Mouse (Mus musculus) megakaryocyte progenitor cell, adult 5-6 weeks (primary cell): ENCODE results near the gene 4930519G04Rik. TPM values are rescaled to one million over a fixed set of nuclear protein-coding genes. Genes with fewer than 3 reads are reported as not detected.
A peak's percentile ranks its signal among the peaks of the same experiment; 100 is the strongest.
"Not testable (repeated sequence)": the region's sequence is repeated elsewhere in the genome, so short reads cannot be mapped to it uniquely, and the experiment has no call there.

ENCODE experiments used
- ATAC-seq: replicated peaks from 2 replicates; pipeline ENCODE4 v1.8.0; 2016; ENCODE audit warnings: mild to moderate bottlenecking, moderate TSS enrichment, inconsistent platforms; ENCODE audit not compliant: poor library complexity
- total RNA-seq, 2 experiments: library from RNA; stranded (forward) in 1 of 2; stranded (reverse) in 1 of 2; fragments of 157-497, 149-512 nt in 1 of 2; fragments of 200-1000 nt in 1 of 2; gene quantifications; 2 replicates each; pipeline versions ENCODE4 v1.2.3 to v1.2.4; 2015 to 2017

The 4930519G04Rik gene
- total RNA-seq, 2 experiments from 2014 or later, result 0.08 to 0.17 TPM

DNA sequence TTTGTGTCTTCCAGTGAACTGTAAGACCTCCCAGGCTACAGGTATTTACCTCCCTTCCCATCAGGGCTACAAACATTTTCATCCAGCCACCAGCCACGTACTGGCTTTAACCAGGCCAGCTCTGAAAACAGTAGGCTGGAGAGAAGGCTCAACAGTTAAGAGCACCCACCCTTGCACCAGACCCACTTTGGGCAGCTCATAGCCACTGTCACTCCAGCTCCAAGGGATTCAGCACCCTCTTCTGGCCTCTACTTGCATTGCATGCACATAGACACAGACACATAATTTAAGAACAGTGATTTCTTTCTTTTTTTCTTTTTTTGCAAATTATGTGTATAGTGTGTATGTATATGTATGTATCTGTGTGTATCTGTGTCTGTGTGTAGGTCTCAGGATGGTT is 48.9 kb downstream of the 4930519G04Rik start:
- ATAC-seq, result peak; percentile 94

DNA sequence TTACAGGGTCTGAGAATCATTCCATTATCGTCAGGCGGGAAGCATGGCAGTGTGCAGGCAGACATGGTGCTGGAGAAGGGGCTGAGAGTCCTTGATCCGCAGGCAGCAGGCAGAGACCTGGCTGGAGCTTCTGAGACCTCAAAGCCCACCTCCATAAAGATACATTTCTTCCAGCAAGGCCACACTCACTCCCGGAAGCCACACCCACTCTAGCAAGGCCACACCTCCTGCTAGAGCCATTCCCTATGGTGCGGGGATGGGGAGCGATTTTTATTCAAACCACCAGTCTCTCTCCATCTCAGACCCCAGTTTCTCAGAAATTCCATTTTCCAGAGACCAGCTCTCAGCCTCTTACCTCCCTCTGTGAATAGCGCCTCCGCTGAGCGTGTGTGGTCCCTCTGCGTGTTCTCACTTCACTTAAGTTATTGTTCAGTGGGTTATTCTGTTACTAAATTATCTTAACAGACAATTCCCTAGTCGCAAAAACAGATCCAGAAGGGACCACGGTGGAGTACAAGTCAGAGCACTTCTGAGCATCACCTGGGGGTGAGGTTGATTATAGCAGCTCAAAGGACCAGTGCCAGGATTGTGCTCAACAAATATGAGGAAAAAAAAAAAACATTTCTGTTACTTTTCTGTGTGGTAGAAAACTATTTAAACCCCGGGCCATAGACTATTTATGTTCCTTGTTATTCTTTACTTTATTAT is 55.3 kb downstream of the 4930519G04Rik start:
- no peak for ATAC-seq

DNA sequence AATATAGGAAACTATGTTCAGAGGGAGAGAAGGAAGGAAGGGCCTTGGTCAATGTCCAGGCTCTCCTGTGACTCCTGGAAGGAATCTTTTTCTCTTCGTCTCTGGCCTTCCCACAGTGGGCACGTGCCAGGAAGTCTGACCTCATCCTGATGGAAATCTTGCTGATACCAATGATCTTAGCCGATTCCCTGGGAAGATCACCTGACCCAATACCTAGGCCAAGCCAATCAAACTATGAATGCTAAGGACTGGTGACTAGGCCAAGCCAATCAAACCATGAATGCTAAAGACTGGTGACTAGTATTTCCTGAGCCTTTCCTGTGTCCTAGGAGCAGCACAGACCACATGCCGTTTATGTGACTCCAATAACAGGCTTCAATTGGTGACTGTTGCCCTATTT is 60.2 kb downstream of the 4930519G04Rik start:
- ATAC-seq, result no peak

DNA sequence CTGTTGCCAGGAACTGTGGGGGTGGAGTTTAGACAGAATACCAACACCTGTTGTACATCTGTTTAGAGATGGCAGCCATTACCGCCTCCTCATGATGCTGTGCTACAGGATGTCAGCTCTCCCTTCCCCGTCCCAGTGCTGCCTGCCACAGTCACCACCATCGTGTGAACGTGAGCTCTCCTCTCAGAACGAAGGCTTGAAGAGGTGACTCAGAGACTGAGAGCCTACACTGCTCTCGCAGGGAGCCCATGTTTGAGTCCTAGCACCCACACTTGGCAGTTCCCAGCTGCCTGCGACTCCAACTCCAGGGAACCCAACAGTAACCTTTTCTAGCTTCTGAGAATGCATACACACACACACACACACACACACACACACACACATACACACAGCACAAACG is 61.4 kb downstream of the 4930519G04Rik start:
- ATAC-seq, result no peak

DNA sequence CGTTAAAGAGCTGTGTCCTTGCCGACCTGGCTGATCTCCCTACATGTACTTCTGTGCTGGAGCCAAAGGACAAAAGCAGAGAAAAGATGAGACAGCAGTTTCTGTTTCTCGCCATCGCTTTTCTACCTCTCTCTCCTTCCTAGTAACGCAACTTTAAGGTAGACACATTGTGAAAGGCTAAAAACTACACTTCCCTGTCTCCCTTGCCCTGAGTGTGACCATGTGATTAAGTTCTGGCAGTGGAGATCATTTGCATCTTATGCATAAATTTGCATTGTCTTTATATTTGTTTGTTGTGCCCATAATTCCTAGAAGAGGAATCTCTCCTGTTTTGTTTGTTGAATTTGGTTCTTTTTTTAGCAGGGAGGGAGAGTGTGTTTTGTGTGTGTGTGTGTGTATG is 62.4 kb downstream of the 4930519G04Rik start:
- 0 out of 2 replicates have a peak, but pooled peaks have one; percentile 26 for ATAC-seq

DNA sequence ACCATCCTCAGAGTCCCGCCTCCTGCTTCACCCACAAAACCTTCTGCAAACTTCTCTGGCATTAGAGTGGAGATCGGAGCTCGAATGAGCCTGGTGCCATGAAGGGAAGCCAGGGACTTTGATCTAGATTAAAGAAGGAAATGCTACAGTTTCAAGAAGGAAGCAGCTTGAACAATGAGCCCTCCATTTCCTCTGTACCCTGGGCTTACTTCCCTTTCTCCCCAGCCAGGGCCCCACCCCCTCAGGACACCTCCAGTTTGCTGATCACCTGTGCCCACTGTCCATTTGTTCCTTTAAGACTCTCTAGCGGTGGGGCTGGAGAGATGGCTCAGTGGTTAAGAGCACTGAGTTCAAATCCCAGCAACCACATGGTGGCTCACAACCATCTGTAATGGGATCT is 63.3 kb downstream of the 4930519G04Rik start:
- ATAC-seq, result peak; percentile 55; the same call in 1 of the 2 replicates

DNA sequence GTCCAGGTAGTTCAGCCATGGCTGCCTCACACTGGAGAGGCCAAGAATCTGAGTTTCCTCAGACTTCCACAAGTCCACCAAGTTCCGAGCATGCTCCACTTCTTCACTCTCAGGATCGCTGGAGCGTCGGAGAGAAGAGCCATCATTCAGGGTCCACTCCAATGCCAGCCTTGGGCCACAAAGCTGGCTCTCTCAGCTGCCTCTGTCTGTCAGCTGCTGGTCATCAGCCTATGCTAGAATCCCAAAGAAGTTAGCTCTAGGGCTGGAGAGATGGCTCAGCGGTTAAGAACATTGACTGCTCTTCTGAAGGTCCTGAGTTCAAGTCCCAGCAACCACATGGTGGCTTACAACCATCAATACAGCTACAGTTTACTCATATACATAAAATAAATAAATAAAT is 63.9 kb downstream of the 4930519G04Rik start:
- not testable (repeated sequence) for ATAC-seq

DNA sequence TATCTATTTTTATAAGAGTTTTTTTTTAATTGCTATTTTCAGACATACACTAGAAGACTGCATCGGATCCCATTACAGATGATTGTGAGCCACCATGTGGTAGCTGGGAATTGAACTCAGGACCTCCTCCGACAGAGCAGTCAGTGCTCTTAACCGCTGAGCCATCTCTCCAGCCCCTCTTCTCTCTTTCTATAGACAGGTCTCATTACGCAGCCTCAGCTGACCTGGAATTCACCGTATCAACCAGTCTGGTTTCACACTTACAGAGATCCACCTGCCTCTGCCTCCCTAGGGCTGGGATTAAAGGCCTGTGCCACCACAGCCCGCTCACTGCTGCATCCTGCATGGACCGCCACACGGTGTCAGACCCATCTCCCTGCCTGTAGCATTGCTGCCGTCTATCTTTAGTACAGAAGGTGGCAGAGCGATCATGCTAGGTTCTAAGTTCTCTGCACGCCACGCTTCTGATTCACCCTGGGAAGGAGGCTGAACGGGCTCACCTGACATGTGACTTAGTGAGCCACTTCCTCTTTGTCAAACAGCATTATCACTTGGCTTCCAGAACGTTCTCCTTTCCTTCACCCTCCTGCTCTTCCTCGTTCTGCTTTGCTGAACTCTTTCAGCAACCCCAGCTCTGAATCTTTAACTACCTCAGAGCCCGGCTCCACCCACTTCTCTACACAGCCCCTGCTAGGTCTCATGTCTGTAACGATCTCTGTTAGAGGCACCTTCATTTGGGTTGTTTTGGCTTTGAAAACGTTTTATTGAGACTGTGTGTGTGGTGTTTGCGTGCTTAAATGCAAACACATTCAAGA is 68.3 kb downstream of the 4930519G04Rik start:
- ATAC-seq, result peak; percentile 79

DNA sequence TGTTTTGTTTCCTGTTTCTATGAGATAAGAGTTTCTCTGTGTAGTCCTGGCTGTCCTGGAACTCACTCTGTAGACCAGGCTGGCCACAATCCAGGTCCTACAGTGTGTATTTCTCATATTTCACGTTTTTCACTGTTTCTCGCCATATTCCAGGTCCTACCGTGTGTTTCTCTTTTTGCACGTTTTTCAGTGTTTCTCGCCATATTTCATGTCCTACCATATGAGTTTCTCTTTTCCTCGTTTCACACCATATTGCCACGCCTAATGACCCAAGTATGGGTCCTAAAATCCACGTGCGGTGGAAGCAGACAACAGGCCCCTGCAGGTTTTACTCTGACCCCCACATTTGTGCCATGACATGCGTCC is 68.9 kb downstream of the 4930519G04Rik start:
- ATAC-seq, result no peak; the same call in 1 of the 2 replicates

DNA sequence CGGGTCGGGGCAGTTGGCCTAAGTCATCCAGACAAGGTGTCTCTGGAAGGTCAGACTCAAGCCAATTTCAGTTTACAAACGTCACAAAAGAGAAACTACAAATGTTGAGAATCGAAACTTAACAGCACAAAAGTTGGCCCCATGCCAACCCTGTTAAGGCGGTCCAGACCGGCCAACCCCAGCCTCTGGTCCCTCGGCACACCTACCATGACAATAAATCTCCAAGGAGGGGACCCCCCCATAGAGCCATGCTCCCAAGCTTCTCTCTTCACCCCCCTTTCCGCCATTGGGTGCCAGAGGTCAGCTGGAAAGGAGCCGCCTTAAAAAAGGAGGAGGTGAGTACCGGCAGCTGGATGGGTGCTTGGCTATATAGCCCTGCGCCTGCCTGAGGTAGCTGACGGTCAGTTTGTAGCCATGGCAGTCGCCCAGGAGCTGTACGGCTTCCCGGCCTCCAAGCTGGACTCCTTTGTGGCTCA is 69.6 kb downstream of the 4930519G04Rik start, which contains the start of gene Oasl1:
Gene Oasl1 (plus strand): TSS at position 243 of the 476 bp plus-strand sequence.
- peak; percentile 36 for ATAC-seq

DNA sequence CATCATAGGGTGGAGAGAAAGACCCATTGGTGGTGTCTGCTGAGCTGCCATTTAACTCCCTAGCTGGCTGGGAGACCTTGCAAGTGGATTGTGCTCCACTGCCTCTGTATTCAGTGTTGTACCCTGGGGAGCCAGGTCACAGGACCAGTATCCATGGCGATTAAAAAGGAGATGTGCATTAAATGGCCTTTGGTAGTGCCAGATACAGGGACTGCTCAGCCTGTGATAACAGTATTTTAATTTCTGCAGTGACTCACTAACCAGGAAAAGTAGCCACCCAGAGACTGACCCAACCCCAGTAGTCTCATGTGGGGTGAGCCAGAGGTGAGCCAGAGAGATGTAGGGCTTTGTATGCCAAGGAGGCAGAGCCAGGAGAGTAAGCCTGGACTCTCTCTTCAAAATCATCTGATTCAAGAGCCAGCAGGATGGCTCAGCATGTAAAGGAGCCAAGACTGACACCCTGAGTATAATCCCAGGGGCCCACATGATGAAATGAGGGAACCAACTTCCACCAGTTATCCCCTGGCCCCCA is 72.8 kb downstream of the 4930519G04Rik start:
- ATAC-seq, result no peak

DNA sequence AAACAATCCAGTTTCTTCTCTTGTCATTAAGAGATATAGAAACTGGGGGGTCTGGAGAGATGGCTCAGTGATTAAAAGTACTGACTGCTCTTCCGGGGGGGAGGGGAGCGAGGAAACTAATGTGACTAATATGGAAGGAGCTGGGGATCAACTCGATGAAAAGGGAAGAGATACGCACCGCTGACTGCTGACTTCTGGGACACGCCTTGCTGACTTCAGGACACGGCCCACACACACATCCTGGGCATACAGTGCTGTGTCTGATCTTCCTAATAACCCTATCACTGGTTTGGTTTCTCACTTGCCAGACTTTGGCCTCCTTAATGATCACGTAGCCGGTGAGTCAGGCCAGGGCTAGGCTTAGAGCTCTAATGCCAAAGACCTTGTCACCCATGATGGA is 73.3 kb downstream of the 4930519G04Rik start:
- ATAC-seq, result no peak

DNA sequence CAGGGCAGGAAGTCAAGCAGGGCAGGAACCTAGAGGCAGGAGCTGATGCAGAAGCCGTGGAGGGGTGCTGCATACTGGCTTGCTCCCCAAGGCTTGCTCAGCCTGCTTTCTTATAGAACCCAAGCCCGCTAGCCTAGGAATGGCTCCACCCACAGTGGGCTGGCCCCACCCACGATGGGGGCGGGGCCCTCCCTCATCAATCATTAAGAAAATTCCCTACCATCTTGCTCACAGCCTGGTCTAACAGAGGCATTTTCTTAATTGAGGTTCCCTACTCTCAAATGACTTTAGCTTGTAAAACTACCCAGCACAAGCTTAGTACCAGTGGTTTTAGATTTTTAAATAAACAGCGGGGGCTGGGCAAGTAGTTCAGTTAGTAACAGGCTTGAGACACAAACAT is 78.2 kb downstream of the 4930519G04Rik start:
- no peak for ATAC-seq

DNA sequence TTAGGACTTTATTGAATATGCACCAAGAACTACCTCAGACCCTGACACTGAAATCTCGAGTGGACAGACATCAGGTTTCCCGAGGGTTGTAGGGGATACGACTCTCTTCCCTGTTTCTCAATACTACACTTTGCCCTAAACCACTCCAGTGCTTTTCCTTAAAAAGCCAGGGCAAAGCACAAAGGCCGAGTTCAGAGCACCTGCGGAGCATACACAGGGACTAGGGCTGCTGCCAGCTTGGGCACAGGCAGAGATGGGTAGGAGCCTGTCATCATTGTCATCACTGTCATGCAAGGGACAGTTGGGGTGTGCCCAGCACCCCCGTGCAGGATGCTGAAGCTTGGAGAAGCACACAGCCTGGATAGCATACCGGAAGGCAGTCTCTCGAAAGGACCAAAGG is 79.7 kb downstream of the 4930519G04Rik start:
- ATAC-seq, result no peak

Other genes with a start within 250 kb of the 4930519G04Rik start
- 0.15 and 0.25 TPM in 2 replicates for gene Trpv4, start 195.2 kb upstream of the 4930519G04Rik start, total RNA-seq (2015)
- gene Trpv4, start 195.2 kb upstream of the 4930519G04Rik start, total RNA-seq (2017), result 0.17 TPM in 1 of 2 replicates, not detected in the other
- gene Gltp, start 162.7 kb upstream of the 4930519G04Rik start, total RNA-seq (2015), result 94.3 and 101 TPM in 2 replicates
- gene Gltp, start 162.7 kb upstream of the 4930519G04Rik start, total RNA-seq (2017), result 46.1 and 48.6 TPM in 2 replicates
- 4.9 and 5.4 TPM in 2 replicates for gene Tchp, start 145.9 kb upstream of the 4930519G04Rik start, total RNA-seq (2015)
- gene Tchp, start 145.9 kb upstream of the 4930519G04Rik start, total RNA-seq (2017), result 10.0 and 10.2 TPM in 2 replicates
- gene Ankrd13a, start 79.0 kb upstream of the 4930519G04Rik start, total RNA-seq (2015), result 264 and 290 TPM in 2 replicates
- 298 and 323 TPM in 2 replicates for gene Ankrd13a, start 79.0 kb upstream of the 4930519G04Rik start, total RNA-seq (2017)
- 84.7 and 88.9 TPM in 2 replicates for gene Git2, start 78.1 kb upstream of the 4930519G04Rik start, total RNA-seq (2015)
- gene Git2, start 78.1 kb upstream of the 4930519G04Rik start, total RNA-seq (2017), result 73.6 and 81.1 TPM in 2 replicates
- gene 1500011B03Rik, start 30.2 kb upstream of the 4930519G04Rik start, total RNA-seq (2015), result 61.6 and 65.6 TPM in 2 replicates
- gene 1500011B03Rik, start 30.2 kb upstream of the 4930519G04Rik start, total RNA-seq (2017), result 35.0 and 36.2 TPM in 2 replicates
- gene Gm9936, start 5.0 kb downstream of the 4930519G04Rik start, total RNA-seq (2015), result not detected in 2 replicates
- not detected in 2 replicates for gene Gm9936, start 5.0 kb downstream of the 4930519G04Rik start, total RNA-seq (2017)
- gene Oasl2, start 43.3 kb downstream of the 4930519G04Rik start, total RNA-seq (2015), result 2.9 and 10.3 TPM in 2 replicates
- 2.5 and 5.6 TPM in 2 replicates for gene Oasl2, start 43.3 kb downstream of the 4930519G04Rik start, total RNA-seq (2017)
- gene Oasl1, start 69.6 kb downstream of the 4930519G04Rik start, total RNA-seq (2015), result 0.68 and 4.9 TPM in 2 replicates
- gene Oasl1, start 69.6 kb downstream of the 4930519G04Rik start, total RNA-seq (2017), result 1.1 and 1.4 TPM in 2 replicates
- 7.0 and 13.3 TPM in 2 replicates for gene 2210016L21Rik, start 88.5 kb downstream of the 4930519G04Rik start, total RNA-seq (2015)
- 12.7 and 13.6 TPM in 2 replicates for gene 2210016L21Rik, start 88.5 kb downstream of the 4930519G04Rik start, total RNA-seq (2017)
- gene Hnf1a, start 117.4 kb downstream of the 4930519G04Rik start, total RNA-seq (2015), result not detected in 2 replicates
- gene Hnf1a, start 117.4 kb downstream of the 4930519G04Rik start, total RNA-seq (2017), result not detected in 2 replicates
- gene Sppl3, start 157.5 kb downstream of the 4930519G04Rik start, total RNA-seq (2015), result 32.0 and 40.2 TPM in 2 replicates
- 23.4 and 28.6 TPM in 2 replicates for gene Sppl3, start 157.5 kb downstream of the 4930519G04Rik start, total RNA-seq (2017)
- gene Gm10401, start 244.6 kb downstream of the 4930519G04Rik start, total RNA-seq (2015), result not detected in 2 replicates
- not detected in 2 replicates for gene Gm10401, start 244.6 kb downstream of the 4930519G04Rik start, total RNA-seq (2017)